Comparison of ENCODE assay signal across 18 mouse cellular contexts in genomic region chr2:25583571-25583970, GRCm38 (mm10). TPM values are rescaled to one million over a fixed set of nuclear protein-coding genes. Genes with fewer than 3 reads are reported as not detected.
DNase-seq lines count a peak whose midpoint lies in the region; ATAC-seq and TF ChIP-seq lines count a peak whose summit lies in the region.
"Had no signal": no experiment of that assay in that cellular context is flagged by ENCODE, and none has a peak within 500 bp of the region (broad histone marks: within the 10 kb centered on the region; RNA-seq: fewer than 3 reads in every experiment).

No protein-coding gene starts in this region.

- H3K9me3 ChIP-seq in neural tube, embryonic 13.5 days, result no peaks in the 10 kb centered on the region
- no peaks in the 10 kb centered on the region for H3K9me3 ChIP-seq in stomach, postnatal 0 days (ENCODE audit: control insufficient read depth, low read length)
- H3K9me3 ChIP-seq: embryonic facial prominence, embryonic 12.5 days; neural tube, embryonic 12.5 days had no signal

- intact Hi-C loops in gastrocnemius, adult 2 months (cut with DNase I), result no loop called here
- intact Hi-C loops in gastrocnemius, postnatal 14 days (cut with DNase I; ENCODE audit: low total_unique reads), result no loop called here

- TF ChIP-seq EP300 in stomach, postnatal 0 days (optimal IDR thresholded peaks at IDR 0.05), result no peak

- no peak overlapping the region for H3K4me3 ChIP-seq in gastrocnemius, adult 2 months
- H3K4me3 ChIP-seq in neural tube, embryonic 13.5 days, result no peak overlapping the region
- H3K4me3 ChIP-seq in cortical plate, adult 2 months (ENCODE audit: insufficient read depth, low read length), result no peak overlapping the region
- no peak overlapping the region for H3K4me3 ChIP-seq in stomach, postnatal 0 days (ENCODE audit: low read depth, low read length)
- H3K4me3 ChIP-seq: embryonic facial prominence, embryonic 12.5 days; neural tube, embryonic 12.5 days had no signal

- peaks cover 25% of the 10 kb centered on the region for H3K27me3 ChIP-seq in neural tube, embryonic 13.5 days
- H3K27me3 ChIP-seq in stomach, postnatal 0 days (ENCODE audit: control insufficient read depth, insufficient read depth, low read length), result peaks cover 15% of the 10 kb centered on the region
- H3K27me3 ChIP-seq: Patski had no signal

- 71% methylated on average over 4 of the region's 4 CpGs for WGBS in neural tube, embryonic 13.5 days
- 44% methylated on average over 3 of the region's 4 CpGs for WGBS in stomach, postnatal 0 days

- no peak for TF ChIP-seq CTCF in gastrocnemius, adult 2 months (IDR thresholded peaks at IDR 0.05)
- no peak for TF ChIP-seq CTCF in cortical plate, adult 2 months (IDR thresholded peaks at IDR 0.05; ENCODE audit: extremely low read depth, insufficient read depth, low read length)
- no peak for TF ChIP-seq CTCF in stomach, postnatal 0 days (IDR thresholded peaks at IDR 0.05; ENCODE audit: low read depth)

- H3K9ac ChIP-seq in neural tube, embryonic 13.5 days, result peak overlapping the region; percentile 31; the same call in 1 of the 2 replicates
- no peak overlapping the region for H3K9ac ChIP-seq in stomach, postnatal 0 days (ENCODE audit: low read length)
- H3K9ac ChIP-seq: embryonic facial prominence, embryonic 12.5 days; forebrain, postnatal 0 days; neural tube, embryonic 12.5 days had no signal

- ATAC-seq in neural tube, embryonic 13.5 days (ENCODE audit: low read depth), result no peak
- no peak for ATAC-seq in stomach, postnatal 0 days (ENCODE audit: low FRiP score, low TSS enrichment)
- ATAC-seq: forebrain, postnatal 0 days; Patski had no signal

- peaks cover 56% of the 10 kb centered on the region for H3K36me3 ChIP-seq in neural tube, embryonic 13.5 days
- H3K36me3 ChIP-seq in stomach, postnatal 0 days (ENCODE audit: control insufficient read depth, insufficient read depth, low read length), result peaks cover 7% of the 10 kb centered on the region

- no peak overlapping the region for H3K4me2 ChIP-seq in neural tube, embryonic 13.5 days
- H3K4me2 ChIP-seq in stomach, postnatal 0 days (replicated peaks; ENCODE audit: low read depth), result no peak overlapping the region
- H3K4me2 ChIP-seq: embryonic facial prominence, embryonic 12.5 days had no signal

- TF ChIP-seq POLR2A in cortical plate, adult 2 months (IDR thresholded peaks at IDR 0.05; ENCODE audit: extremely low read depth, insufficient read depth, low read length), result no peak

- peak; percentile 15 for DNase-seq in gastrocnemius, adult 2 months
- DNase-seq in gastrocnemius, postnatal 14 days, result no peak
- DNase-seq in neural tube, embryonic 10.5 days (ENCODE audit: extremely low spot score, low spot score), result no peak
- DNase-seq in lung, adult 18-20 months, result no peak
- DNase-seq in stomach, postnatal 0 days (ENCODE audit: low spot score), result no peak
- DNase-seq: forebrain, postnatal 0 days; kidney, adult 11 months; lung, adult 2 months; lung, postnatal 36 days; spleen, adult 18-20 months; thymus, adult 2 months had no signal

- H3K27ac ChIP-seq in gastrocnemius, adult 2 months, result no peak overlapping the region
- peak overlapping the region; percentile 83 for H3K27ac ChIP-seq in neural tube, embryonic 13.5 days (replicated peaks)
- peak overlapping the region; percentile 93 for H3K27ac ChIP-seq in cortical plate, adult 2 months (ENCODE audit: insufficient read depth, low read length)
- no peak overlapping the region for H3K27ac ChIP-seq in stomach, postnatal 0 days (replicated peaks)
- H3K27ac ChIP-seq: embryonic facial prominence, embryonic 12.5 days; kidney, postnatal 0 days; neural tube, embryonic 12.5 days had no signal

- H3K4me1 ChIP-seq in neural tube, embryonic 13.5 days (replicated peaks), result peaks cover 51% of the 10 kb centered on the region
- peaks cover 9% of the 10 kb centered on the region for H3K4me1 ChIP-seq in cortical plate, adult 2 months (ENCODE audit: control insufficient read depth, insufficient read depth, low read length)
- H3K4me1 ChIP-seq in stomach, postnatal 0 days (replicated peaks; ENCODE audit: control insufficient read depth, insufficient read depth), result peaks cover 8% of the 10 kb centered on the region; the same call in 1 of the 2 replicates

RNA-seq across cellular contexts. Expression of gene Ajm1, which starts 2.0 kb away (rescaled TPM):
- not detected for total RNA-seq in gastrocnemius, adult 2 months (2021)
- under 1 TPM in 1 of 2 experiments, not detected in 1; 0.10 TPM for total RNA-seq in gastrocnemius, postnatal 14 days (2021)
- polyA plus RNA-seq in neural tube, embryonic 13.5 days (2015; fragmentation: Nextera tagmentation; extraction: Ambion mirVana), result 7.1 and 8.4 TPM in 2 replicates
- 115 and 125 TPM in 2 replicates for polyA plus RNA-seq in cortical plate, adult 2 months (2012; rRNA removed)
- polyA plus RNA-seq in stomach, postnatal 0 days (2015; fragmentation: Nextera tagmentation; extraction: Ambion mirVana), result 0.29 and 0.52 TPM in 2 replicates
- polyA plus RNA-seq: heart, embryonic 14.5 days had no signal

RNA-seq across cellular contexts. Expression of gene Phpt1, which starts 8.5 kb away (rescaled TPM):
- total RNA-seq in gastrocnemius, adult 2 months (2021), result 10 to 100 TPM; 52.7 to 64.7 TPM
- 10 to 100 TPM; 42.6 to 44.8 TPM for total RNA-seq in gastrocnemius, postnatal 14 days (2021)
- 180 and 188 TPM in 2 replicates for polyA plus RNA-seq in neural tube, embryonic 13.5 days (2015; fragmentation: Nextera tagmentation; extraction: Ambion mirVana)
- 123 and 129 TPM in 2 replicates for polyA plus RNA-seq in cortical plate, adult 2 months (2012; rRNA removed)
- 87.0 and 87.5 TPM in 2 replicates for polyA plus RNA-seq in stomach, postnatal 0 days (2015; fragmentation: Nextera tagmentation; extraction: Ambion mirVana)

RNA-seq across cellular contexts. Expression of gene Mamdc4, which starts 8.9 kb away (rescaled TPM):
- total RNA-seq in gastrocnemius, adult 2 months (2021), result 1 to 10 TPM; 1.6 to 4.0 TPM
- under 1 TPM; 0.68 to 0.80 TPM for total RNA-seq in gastrocnemius, postnatal 14 days (2021)
- 2.5 and 3.4 TPM in 2 replicates for polyA plus RNA-seq in neural tube, embryonic 13.5 days (2015; fragmentation: Nextera tagmentation; extraction: Ambion mirVana)
- polyA plus RNA-seq in cortical plate, adult 2 months (2012; rRNA removed), result 1.1 and 1.2 TPM in 2 replicates
- 0.34 and 0.55 TPM in 2 replicates for polyA plus RNA-seq in stomach, postnatal 0 days (2015; fragmentation: Nextera tagmentation; extraction: Ambion mirVana)

RNA-seq across cellular contexts. Expression of gene Rabl6, which starts 24.8 kb away (rescaled TPM):
- 10 to 100 TPM; 85.6 to 95.2 TPM for total RNA-seq in gastrocnemius, adult 2 months (2021)
- 10 to 100 TPM; 39.5 to 41.0 TPM for total RNA-seq in gastrocnemius, postnatal 14 days (2021)
- polyA plus RNA-seq in neural tube, embryonic 13.5 days (2015; fragmentation: Nextera tagmentation; extraction: Ambion mirVana), result 65.7 and 74.3 TPM in 2 replicates
- polyA plus RNA-seq in cortical plate, adult 2 months (2012; rRNA removed), result 158 and 162 TPM in 2 replicates
- 30.9 and 32.2 TPM in 2 replicates for polyA plus RNA-seq in stomach, postnatal 0 days (2015; fragmentation: Nextera tagmentation; extraction: Ambion mirVana)

RNA-seq across cellular contexts. Expression of gene Edf1, which starts 25.9 kb away (rescaled TPM):
- total RNA-seq in gastrocnemius, adult 2 months (2021), result 100 to 1,000 TPM; 152 to 179 TPM
- 100 to 1,000 TPM; 164 to 173 TPM for total RNA-seq in gastrocnemius, postnatal 14 days (2021)
- polyA plus RNA-seq in neural tube, embryonic 13.5 days (2015; fragmentation: Nextera tagmentation; extraction: Ambion mirVana), result 426 and 453 TPM in 2 replicates
- polyA plus RNA-seq in cortical plate, adult 2 months (2012; rRNA removed), result 270 and 276 TPM in 2 replicates
- polyA plus RNA-seq in stomach, postnatal 0 days (2015; fragmentation: Nextera tagmentation; extraction: Ambion mirVana), result 351 and 372 TPM in 2 replicates

Comparison
In these comparisons a context has a peak if more than half of its experiments do, and no peak if none do; other contexts are left out.
1. H3K27ac ChIP-seq: peak in neural tube, embryonic 13.5 days (single experiment) and cortical plate, adult 2 months (single experiment); none in gastrocnemius, adult 2 months (single experiment) and stomach, postnatal 0 days (single experiment).
2. RNA of gene Ajm1, which starts 2.0 kb away (polyA plus RNA-seq): 115 to 125 TPM in cortical plate, adult 2 months; 7.1 to 8.4 TPM in neural tube, embryonic 13.5 days and 0.29 to 0.52 TPM in stomach, postnatal 0 days; every median in the first group is over 10 times any median in the second.